Mouse (Mus musculus): ENCODE measurements around the gene Cyp2a5.

DNA sequence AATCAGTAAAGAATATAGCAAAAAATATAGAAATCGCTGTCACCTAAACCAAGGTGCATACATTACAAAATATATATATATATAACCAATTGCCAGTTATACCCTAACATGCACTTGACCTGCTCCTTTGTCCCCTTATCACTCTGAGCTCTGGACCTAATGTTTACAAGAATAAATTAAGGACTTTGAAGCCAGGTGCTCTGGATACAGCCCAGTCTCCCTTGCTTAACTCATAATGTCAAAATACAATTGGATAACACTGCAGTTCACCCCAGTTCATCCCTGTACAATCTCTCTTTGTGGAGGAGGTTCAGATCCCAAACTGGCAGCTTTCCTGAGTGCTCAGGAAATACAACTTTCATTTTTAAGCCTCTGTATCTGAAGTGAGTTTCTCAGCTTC, 34.1 kb upstream of the Cyp2a5 start:
- TF ChIP-seq CTCF (IDR thresholded peaks at IDR 0.05; ENCODE audit: control insufficient read depth, insufficient read depth, insufficient read length) (no peak), MYOG (IDR thresholded peaks at IDR 0.05; ENCODE audit: control insufficient read depth, extremely low read depth, insufficient read length) (no peak), USF1 (IDR thresholded peaks at IDR 0.05; ENCODE audit: low read depth) (no peak), MYOD1 (IDR thresholded peaks at IDR 0.05; ENCODE audit: control insufficient read depth, insufficient read length, low read depth) (no peak)
